ENCODE assay signal across 22 mouse cellular contexts in genomic region chr17:86225488-86226186, GRCm38 (mm10). TPM values are rescaled to one million over a fixed set of nuclear protein-coding genes. Genes with fewer than 3 reads are reported as not detected.
DNase-seq lines count a peak whose midpoint lies in the region; ATAC-seq and TF ChIP-seq lines count a peak whose summit lies in the region.
"Had no signal": no experiment of that assay in that cellular context is flagged by ENCODE, and none has a peak within 500 bp of the region (broad histone marks: within the 10 kb centered on the region; RNA-seq: fewer than 3 reads in every experiment).

No protein-coding gene starts in this region.

- intact Hi-C loops in left cerebral cortex, adult 2 months (cut with DNase I) = no loop called here
- intact Hi-C loops in left cerebral cortex, postnatal 36 days (cut with DNase I) = no loop called here

- no peaks in the 10 kb centered on the region for H3K36me3 ChIP-seq in midbrain, postnatal 0 days (ENCODE audit: insufficient read depth, low read length)
- no peaks in the 10 kb centered on the region for H3K36me3 ChIP-seq in midbrain, embryonic 11.5 days (ENCODE audit: control insufficient read depth, insufficient read depth, low read length)
- H3K36me3 ChIP-seq in intestine, embryonic 15.5 days = no peaks in the 10 kb centered on the region
- H3K36me3 ChIP-seq: heart, embryonic 15.5 days; limb, embryonic 12.5 days; liver, embryonic 15.5 days; midbrain, embryonic 13.5 days had no signal

- DNase-seq in cerebellum, adult 8-10 months = no peak
- DNase-seq in left cerebral cortex, adult 2 months (ENCODE audit: extremely low spot score in 1 of 2, low spot score in 2 of 2) = no peak
- no peak for DNase-seq in left cerebral cortex, postnatal 36 days (ENCODE audit: low spot score in 2 of 2)
- DNase-seq in midbrain, postnatal 0 days (ENCODE audit: low spot score) = peak; percentile 18
- DNase-seq in midbrain, embryonic 11.5 days (ENCODE audit: low spot score, missing footprints) = no peak
- DNase-seq: adrenal gland, adult 8-10 months; gastrocnemius, postnatal 25 days; heart, adult 11 months; kidney, adult 2 months; kidney, postnatal 4 days; thymus, postnatal 4 days had no signal

- 0 out of 2 replicates have a peak, but pooled peaks have one; percentile 23 for ATAC-seq in cerebellum, adult (ENCODE audit: insufficient number of reproducible peaks, low FRiP score, low TSS enrichment)
- no peak for ATAC-seq in midbrain, postnatal 0 days (ENCODE audit: low FRiP score)
- no peak for ATAC-seq in midbrain, embryonic 11.5 days (ENCODE audit: low FRiP score)
- no peak for ATAC-seq in intestine, embryonic 15.5 days
- ATAC-seq: forebrain, embryonic 14.5 days; hindbrain, embryonic 16.5 days; midbrain, embryonic 13.5 days had no signal

- no peaks in the 10 kb centered on the region for H3K9me3 ChIP-seq in midbrain, postnatal 0 days (ENCODE audit: low read length)
- no peaks in the 10 kb centered on the region for H3K9me3 ChIP-seq in midbrain, embryonic 11.5 days (ENCODE audit: control insufficient read depth, low read length)
- H3K9me3 ChIP-seq in intestine, embryonic 15.5 days = no peaks in the 10 kb centered on the region
- H3K9me3 ChIP-seq: heart, embryonic 10.5 days; heart, embryonic 15.5 days; limb, embryonic 12.5 days; liver, embryonic 15.5 days; megakaryocyte, embryonic 14.5 days; midbrain, embryonic 13.5 days had no signal

- 82% methylated on average over 10 of the region's 10 CpGs for WGBS in midbrain, postnatal 0 days
- 87% methylated on average over 10 of the region's 10 CpGs for WGBS in midbrain, embryonic 11.5 days
- 72% methylated on average over 10 of the region's 10 CpGs for WGBS in intestine, embryonic 15.5 days

- TF ChIP-seq CTCF in left cerebral cortex, adult 2 months (IDR thresholded peaks at IDR 0.05) = no peak
- no peak for TF ChIP-seq CTCF in midbrain, postnatal 0 days (IDR thresholded peaks at IDR 0.05)

- peak overlapping the region; percentile 53 for H3K27ac ChIP-seq in left cerebral cortex, adult 2 months
- no peak overlapping the region for H3K27ac ChIP-seq in midbrain, postnatal 0 days (ENCODE audit: low read depth, low read length)
- H3K27ac ChIP-seq in midbrain, embryonic 11.5 days (ENCODE audit: low read depth, low read length) = no peak overlapping the region
- H3K27ac ChIP-seq in intestine, embryonic 15.5 days = no peak overlapping the region
- H3K27ac ChIP-seq: heart, embryonic 10.5 days; heart, embryonic 15.5 days; limb, embryonic 12.5 days; liver, embryonic 15.5 days; midbrain, embryonic 13.5 days had no signal

- H3K4me2 ChIP-seq in midbrain, postnatal 0 days (ENCODE audit: low read depth, low read length, poor library complexity, severe bottlenecking) = no peak overlapping the region
- no peak overlapping the region for H3K4me2 ChIP-seq in midbrain, embryonic 11.5 days
- no peak overlapping the region for H3K4me2 ChIP-seq in intestine, embryonic 15.5 days (replicated peaks)
- H3K4me2 ChIP-seq: heart, embryonic 15.5 days; limb, embryonic 12.5 days; liver, embryonic 15.5 days; midbrain, embryonic 13.5 days had no signal

- no peak overlapping the region for H3K4me3 ChIP-seq in left cerebral cortex, adult 2 months
- no peak overlapping the region for H3K4me3 ChIP-seq in midbrain, postnatal 0 days (ENCODE audit: low read depth, low read length)
- no peak overlapping the region for H3K4me3 ChIP-seq in midbrain, embryonic 11.5 days (ENCODE audit: low read depth, low read length)
- no peak overlapping the region for H3K4me3 ChIP-seq in intestine, embryonic 15.5 days (replicated peaks)
- H3K4me3 ChIP-seq: heart, embryonic 10.5 days; heart, embryonic 15.5 days; limb, embryonic 12.5 days; liver, embryonic 15.5 days; megakaryocyte, embryonic 14.5 days; midbrain, embryonic 13.5 days had no signal

- H3K4me1 ChIP-seq in midbrain, postnatal 0 days (ENCODE audit: insufficient read depth, low read length) = no peaks in the 10 kb centered on the region
- no peaks in the 10 kb centered on the region for H3K4me1 ChIP-seq in midbrain, embryonic 11.5 days (ENCODE audit: control insufficient read depth, insufficient read depth, low read length)
- no peaks in the 10 kb centered on the region for H3K4me1 ChIP-seq in intestine, embryonic 15.5 days (replicated peaks)
- H3K4me1 ChIP-seq: limb, embryonic 12.5 days; liver, embryonic 15.5 days; midbrain, embryonic 13.5 days had no signal

- no peak overlapping the region for H3K9ac ChIP-seq in midbrain, postnatal 0 days (replicated peaks; ENCODE audit: low read length, poor library complexity, severe bottlenecking)
- no peak overlapping the region for H3K9ac ChIP-seq in midbrain, embryonic 11.5 days (ENCODE audit: low read length)
- no peak overlapping the region for H3K9ac ChIP-seq in intestine, embryonic 15.5 days
- H3K9ac ChIP-seq: heart, embryonic 15.5 days; limb, embryonic 12.5 days; liver, embryonic 15.5 days; midbrain, embryonic 13.5 days had no signal

- no peaks in the 10 kb centered on the region for H3K27me3 ChIP-seq in midbrain, postnatal 0 days (ENCODE audit: insufficient read depth, low read length)
- H3K27me3 ChIP-seq in midbrain, embryonic 11.5 days (ENCODE audit: control insufficient read depth, insufficient read depth, low read length) = no peaks in the 10 kb centered on the region
- no peaks in the 10 kb centered on the region for H3K27me3 ChIP-seq in intestine, embryonic 15.5 days (replicated peaks)
- H3K27me3 ChIP-seq: CH12.LX; heart, embryonic 15.5 days; limb, embryonic 12.5 days; liver, embryonic 15.5 days; megakaryocyte, embryonic 14.5 days; midbrain, embryonic 13.5 days had no signal

RNA-seq across cellular contexts. Expression of gene Prkce, which starts 58.1 kb away (rescaled TPM):
- total RNA-seq in left cerebral cortex, adult 2 months (2021) = 100 to 1,000 TPM; 277 to 284 TPM
- 100 to 1,000 TPM; 276 to 292 TPM for total RNA-seq in left cerebral cortex, postnatal 36 days (2021)
- total RNA-seq in midbrain, postnatal 0 days (2014; rRNA removed) = 61.0 and 71.8 TPM in 2 replicates
- polyA plus RNA-seq in midbrain, postnatal 0 days (2015; fragmentation: Nextera tagmentation; extraction: Ambion mirVana) = 56.5 and 64.5 TPM in 2 replicates
- 3.5 and 3.8 TPM in 2 replicates for polyA plus RNA-seq in midbrain, embryonic 11.5 days (2014; fragmentation: Nextera tagmentation; extraction: Ambion mirVana)
- polyA plus RNA-seq in intestine, embryonic 15.5 days (2015; fragmentation: Nextera tagmentation; extraction: Ambion mirVana) = 6.6 TPM in 2 replicates
